Mouse (Mus musculus) gastrocnemius, postnatal 10 days (tissue): Measurements from ENCODE around the gene Kmt2e. TPM values are rescaled to one million over a fixed set of nuclear protein-coding genes. Genes with fewer than 3 reads are reported as not detected.
"Not testable (repeated sequence)": the region's sequence is repeated elsewhere in the genome, so short reads cannot be mapped to it uniquely, and the experiment has no call there.

ENCODE experiments used
- DNase-seq: peaks from one replicate; pipeline ENCODE4 v3.0.0; 2021; ENCODE audit warnings: mixed read lengths
- total RNA-seq, 2 experiments: library from RNA; stranded (reverse); gene quantifications; 2 replicates each; pipeline ENCODE4 v1.2.3; 2021

Gene Kmt2e
- total RNA-seq, 2 experiments from 2014 or later = 33.1 to 45.6 TPM

DNA sequence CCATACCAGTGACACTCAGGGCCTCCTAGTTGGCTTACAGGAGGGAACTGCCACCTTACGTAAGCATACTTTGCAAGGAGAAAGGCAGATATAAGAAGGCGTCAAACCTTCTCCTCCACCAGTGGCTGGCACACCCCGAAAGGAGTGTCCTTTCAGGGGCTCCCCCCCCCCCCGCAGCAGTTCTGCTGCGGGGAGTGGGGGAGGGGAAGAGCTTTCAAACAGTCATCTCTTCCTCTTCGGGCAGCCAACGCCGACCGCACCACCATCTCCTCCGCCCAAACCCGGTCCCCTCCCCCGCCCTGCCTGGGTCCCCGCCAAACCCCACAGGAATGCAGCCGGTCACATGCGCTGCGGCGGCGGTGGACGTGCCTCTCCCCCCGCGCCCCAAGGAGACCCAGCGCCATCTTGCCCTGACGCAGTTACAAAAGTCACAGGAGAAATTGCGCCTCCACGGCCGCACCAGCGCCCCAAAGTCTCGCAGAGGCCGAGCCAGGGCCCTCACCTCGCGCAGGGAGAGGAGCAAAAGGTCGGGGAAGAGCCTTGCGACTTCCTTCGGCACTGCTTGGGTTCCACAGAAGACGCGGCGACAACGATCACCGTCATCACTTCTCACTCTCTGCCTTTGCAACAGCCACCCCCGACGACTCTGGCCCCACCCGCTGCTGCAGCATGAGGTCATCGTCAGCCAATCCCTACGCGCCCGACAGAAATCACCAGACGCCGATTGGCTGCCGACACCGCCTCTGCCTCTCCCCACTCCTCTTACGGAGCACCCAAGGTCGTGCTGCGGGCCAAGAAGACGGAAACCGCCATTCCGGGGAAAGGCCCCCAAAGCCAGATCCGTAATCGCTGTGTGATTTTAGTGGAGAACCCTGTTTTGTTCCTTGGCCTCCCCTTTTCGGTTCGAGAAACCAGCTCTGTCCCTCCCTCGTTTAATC lies 1.3 kb upstream of the Kmt2e start:
- DNase-seq = peak; percentile 100

DNA sequence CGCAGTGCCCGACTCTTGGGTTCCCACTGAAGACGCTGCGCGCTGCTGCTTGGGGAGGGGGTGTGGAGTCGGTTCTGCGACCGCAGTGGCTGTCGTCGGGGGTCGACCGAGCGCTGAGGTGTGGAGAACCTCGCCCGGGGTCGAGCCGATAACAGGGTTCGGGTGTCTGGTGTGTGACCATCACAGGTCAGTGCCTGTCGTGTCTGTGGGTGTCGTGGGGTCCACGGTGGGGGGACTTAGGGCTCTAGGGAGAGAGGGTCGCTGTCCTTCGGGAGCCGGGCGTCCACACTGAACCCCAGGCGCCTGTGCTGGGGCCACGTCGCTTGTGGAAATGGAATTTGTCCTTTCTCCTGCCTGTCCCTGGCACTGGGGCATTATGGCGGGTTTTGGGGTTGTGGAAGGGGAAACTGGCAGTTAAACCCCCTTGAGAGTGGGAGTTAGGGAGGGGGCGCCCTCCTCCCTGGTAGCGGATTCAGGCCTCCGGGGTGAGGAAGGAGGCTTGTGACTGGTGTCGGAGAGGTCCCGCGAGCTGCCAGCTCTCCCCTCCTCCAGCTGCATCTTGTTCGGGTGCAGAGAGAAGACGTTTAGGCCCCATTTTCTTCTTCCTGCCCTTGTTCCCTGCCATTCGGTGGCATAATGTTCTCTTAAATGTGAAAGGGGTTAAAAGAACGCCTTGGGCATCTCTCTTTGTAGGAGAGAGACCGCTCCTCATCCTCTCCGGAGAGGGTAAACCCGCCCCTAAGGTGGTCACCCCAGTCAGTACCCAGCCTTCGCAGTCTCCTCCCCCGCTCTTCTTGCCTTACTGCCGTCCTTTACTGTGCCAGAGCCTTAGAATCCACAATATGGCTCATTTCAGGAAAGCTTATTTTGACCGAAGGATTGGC lies 599 bp downstream of the Kmt2e start:
- DNase-seq = peak; percentile 44

DNA sequence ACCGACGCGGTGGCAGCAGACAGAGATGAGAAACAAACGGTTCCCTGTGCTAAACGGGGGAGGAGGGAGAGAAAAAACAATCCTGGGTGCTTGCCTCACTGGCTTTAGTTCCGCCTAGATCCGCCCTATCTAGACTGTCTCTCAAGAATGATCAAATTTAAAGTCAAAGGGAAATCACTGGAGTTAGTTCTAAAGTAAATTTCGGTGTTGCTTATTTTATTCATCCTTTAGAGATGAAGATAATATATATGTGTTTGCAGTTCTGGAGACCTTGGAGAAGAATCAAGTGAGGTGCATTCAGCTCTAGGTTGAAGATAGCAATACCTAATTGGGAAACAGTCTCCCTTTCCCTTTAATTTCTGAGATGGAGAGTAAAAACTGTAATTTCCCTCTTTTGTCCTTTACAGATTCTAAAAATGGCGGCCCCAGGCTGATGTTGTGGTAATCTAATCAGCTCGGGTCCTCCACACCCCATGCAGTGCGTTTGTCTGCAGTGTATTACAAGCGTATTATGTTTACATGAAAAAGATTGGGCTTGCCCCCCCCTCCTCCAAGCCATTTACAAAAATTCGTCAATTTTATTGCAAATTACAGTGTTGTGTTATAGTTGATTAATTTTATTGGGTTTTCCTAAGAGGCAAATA lies 1.4 kb downstream of the Kmt2e start:
- no peak for DNase-seq

DNA sequence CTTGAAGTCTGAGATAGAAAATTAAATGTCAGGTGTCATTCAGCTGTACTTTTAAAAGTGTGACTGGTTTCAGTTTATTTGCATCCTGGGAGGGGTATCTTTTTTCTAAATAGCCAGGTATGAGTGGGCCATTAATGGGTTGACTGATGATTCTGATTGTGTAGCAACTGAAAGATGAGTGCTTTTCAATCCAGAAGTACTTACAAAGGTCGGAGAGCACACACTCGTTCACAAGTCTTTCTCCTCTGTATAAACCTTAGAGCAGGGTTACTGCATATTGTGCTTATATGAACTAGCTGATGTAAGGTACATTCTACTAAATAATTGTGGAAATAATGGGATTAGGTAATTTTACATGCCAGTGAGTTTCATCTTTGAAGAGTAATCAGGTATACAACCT lies 2.5 kb downstream of the Kmt2e start:
- DNase-seq = no peak

DNA sequence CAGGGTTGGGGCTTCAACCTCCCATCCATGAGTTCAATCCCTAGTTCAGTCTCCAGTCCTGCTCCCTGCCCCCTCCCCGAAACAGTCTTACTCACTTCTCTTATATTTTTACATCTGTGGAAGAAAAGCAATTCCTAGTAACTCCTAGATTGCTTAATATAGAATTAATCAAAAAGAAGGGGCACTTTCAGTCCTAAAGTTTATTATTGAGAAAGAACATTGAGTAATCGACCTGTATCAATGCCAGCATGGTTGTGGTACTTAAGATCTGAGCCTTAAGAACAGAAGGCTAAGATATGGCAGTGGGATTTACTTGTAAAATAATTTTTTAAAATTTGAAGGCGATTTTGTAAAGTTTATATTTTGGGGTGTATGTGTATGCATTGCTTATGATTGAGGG lies 5.6 kb downstream of the Kmt2e start:
- no peak for DNase-seq

DNA sequence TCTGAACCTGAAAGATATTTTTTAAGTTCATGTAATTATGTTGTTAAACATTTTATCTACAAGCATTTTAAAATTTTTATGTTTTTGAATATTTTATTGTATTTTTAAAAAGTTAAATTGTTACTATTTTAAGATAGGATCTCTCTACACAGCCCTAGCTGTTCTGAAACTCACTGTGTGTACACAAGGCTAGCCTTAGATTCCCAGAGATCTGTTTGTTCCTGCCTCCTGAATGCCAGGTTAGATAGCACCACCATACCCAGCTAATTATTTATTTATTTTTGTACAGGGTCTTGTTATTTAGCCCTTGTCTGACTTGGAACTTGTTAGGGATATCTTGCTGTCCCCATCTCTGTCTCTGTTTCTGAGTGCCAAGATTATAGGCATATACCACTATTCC lies 6.3 kb downstream of the Kmt2e start:
- DNase-seq = no peak

DNA sequence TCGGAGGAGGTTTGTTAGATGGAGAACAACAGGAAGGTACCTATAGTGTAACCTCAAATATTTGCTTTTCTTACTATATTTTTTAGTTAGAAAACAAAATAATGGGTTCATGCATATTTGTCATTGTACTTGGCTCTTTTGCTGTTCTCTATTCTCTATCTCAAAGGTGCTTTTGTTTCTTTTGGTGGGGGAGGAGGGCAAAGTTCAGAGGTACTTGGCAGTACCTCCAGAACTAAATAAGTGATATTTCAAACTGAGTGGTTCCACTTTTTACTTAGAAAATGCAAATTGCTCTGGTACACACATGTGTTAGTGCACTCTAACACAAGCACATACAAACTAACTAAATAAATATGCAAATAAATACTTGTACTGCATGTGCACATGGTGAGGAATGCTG lies 7.7 kb downstream of the Kmt2e start:
- no peak for DNase-seq

DNA sequence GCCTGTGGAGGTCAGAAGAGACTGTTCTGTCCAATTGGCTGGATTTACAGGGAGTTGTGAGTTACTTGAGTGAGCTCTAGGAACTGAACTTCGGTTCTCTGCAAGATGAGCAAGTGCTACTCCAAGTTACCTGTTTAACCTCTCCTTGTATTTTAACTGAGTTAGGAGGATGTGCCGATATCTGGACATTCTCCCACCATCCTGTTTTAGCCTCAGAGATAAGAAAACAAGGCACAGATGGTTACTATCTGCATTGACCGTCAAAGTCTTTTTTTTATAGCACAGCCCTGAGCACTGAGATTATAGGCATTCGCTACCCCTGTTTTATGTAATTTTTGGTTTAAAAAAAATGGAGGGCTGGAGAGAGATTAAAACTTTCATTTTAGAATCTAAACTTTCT lies 10.2 kb downstream of the Kmt2e start:
- DNase-seq = no peak

DNA sequence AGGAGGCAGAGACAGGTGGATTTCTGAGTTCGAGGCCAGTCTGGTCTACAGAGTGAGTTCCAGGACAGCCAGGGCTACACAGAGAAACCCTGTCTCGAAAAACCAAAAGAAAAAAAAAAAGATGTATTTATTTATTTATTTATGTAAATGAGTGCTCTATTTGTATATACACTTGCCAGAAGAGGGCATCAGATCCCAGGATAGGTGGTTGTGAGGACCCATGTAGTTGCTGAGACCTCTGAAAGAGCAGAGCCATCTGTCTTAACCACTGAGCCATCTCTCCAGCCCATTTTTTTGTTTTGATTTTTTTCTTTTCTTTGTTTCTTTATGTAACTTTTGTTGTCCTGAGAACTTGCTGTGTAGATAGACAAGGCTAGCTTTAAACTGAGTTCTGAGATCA lies 19.3 kb downstream of the Kmt2e start:
- not testable (repeated sequence) for DNase-seq

DNA sequence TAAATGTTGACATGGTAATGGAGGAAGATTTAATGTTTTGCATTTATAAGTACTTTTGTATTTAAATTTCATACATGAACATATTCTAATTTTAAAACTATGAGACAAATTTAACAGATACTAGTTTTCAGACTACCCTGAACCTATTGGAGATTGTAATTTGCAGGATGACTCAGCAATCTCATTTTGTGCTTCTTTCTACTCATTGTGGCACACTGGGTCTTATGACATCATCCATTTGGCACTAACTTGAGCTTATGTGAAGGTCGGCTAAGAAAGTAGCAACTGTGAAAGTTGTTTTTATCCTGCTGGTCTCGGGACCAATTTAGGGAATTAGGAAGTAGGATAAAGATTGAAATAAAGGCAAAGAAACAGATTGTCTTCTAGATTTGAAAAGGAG lies 27.4 kb downstream of the Kmt2e start:
- DNase-seq = no peak

DNA sequence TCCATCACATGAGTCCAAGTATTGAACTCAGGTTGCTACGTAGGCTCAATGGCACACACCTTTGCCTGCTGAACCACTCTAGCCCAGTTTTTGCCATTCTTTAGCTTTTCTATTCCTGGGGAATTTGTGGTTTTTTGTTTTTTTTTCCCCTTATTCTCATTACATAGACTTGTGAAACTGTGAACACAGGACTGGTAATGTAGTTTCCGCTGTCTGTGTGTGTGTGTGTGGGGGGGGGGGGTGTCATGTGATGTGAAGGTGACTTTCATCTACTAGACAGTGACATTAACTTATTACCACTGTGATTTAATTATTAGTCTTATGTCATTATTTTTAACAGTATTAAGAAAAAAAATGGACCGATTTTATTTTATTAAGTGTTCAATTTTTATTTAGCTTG lies 30.0 kb downstream of the Kmt2e start:
- DNase-seq = no peak

DNA sequence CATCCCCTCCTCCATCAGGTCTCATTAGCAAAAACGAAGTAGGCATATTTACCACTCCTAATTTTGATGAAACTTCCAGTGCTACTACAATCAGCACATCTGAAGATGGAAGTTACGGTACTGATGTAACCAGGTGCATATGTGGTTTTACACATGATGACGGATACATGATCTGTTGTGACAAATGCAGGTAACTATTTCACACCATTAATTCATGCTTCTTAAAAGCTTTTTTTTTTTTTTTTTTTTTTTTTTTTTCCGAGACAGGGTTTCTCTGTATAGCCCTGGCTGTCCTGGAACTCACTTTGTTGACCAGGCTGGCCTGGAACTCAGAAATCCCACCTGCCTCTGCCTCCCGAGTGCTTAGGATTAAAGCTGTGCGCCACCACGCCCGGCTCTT lies 30.5 kb downstream of the Kmt2e start:
- no peak for DNase-seq

DNA sequence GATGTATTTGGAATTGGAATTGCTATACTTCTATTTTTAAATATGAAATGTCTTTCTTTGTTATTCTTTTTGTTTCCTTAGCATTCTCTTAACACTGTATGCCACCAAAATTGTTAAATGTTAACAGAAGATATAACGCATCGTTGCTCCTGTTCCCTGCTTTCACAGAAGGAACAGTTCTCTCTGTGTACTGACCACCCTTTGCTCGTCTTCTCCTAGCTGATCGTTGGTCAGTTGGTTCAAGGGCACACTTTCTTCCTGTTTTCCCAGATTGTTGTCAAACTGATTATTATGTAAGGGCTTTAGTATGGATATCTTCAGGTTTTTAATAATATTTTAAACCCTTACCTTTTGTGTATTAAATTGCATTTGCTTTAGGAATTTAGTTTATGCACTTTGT lies 32.3 kb downstream of the Kmt2e start:
- no peak for DNase-seq

DNA sequence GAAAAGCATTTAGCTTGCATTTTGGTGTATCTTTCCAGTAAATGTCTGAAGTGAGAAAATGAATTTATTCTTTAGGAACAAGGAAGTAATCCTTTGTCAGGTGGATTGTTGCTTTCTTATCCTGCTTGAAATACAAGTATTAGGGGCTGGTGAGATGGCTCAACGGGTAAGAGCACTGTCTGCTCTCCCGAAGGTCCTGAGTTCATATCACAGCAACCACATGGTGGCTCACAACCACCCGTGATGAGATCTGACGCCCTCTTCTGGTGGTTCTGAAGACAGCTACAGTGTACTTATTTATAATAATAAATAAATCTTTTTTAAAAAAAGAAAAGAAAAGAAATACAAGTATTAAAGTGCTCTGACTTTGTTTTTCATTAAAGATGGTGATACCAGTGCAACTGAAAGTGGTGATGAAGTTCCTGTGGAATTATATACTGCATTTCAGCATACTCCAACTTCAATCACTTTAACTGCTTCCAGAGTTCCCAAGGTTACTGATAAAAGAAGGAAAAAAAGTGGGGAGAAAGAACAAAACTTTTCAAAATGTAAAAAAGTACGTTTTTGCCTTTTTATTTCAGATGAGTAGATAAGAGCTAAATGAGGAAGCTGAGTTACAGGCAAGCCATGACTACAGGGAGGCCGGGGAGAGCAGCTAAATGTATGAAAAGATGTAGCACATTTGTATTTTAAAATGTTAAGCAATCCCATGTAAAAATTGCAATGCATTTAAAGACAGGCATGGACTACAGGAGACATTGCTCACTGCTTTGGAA lies 39.0 kb downstream of the Kmt2e start:
- DNase-seq = no peak

DNA sequence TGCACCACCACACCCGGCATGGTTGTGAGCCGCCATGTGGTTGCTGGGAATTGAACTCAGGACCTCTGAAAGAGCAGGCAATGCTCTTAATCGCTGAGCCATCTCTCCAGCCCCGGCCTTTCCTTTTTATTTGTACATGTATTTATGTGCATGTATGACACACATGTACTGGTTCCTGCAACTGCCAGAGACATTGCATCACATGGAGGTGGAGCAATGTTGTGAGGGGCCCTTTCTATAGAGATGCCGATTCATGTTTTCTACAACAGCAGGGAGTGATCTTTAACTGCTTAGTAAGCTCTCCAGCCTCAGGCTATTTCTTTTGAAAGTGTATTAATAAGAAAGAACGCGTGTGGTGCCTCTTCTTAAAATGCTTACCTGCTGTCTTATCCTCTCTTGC lies 49.6 kb downstream of the Kmt2e start:
- DNase-seq = no peak

DNA sequence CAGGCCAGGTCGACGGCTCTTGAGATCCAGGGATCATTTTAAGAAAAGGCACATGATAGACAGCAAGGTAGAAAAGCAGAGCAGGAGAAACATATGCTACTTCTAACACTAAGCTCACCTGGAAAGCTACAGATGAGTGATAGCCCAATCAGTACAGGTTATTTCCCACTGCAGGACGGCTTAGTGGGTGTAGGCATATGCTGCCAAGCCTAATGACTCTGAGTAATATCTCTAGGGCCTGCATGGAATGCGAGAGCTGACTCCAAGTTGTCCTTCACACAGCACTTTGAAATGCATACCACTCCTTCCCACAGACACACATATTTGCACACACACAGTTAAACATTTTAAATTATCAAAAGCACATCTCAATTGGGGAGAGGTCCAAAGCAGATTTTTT lies 55.0 kb downstream of the Kmt2e start:
- no peak for DNase-seq

DNA sequence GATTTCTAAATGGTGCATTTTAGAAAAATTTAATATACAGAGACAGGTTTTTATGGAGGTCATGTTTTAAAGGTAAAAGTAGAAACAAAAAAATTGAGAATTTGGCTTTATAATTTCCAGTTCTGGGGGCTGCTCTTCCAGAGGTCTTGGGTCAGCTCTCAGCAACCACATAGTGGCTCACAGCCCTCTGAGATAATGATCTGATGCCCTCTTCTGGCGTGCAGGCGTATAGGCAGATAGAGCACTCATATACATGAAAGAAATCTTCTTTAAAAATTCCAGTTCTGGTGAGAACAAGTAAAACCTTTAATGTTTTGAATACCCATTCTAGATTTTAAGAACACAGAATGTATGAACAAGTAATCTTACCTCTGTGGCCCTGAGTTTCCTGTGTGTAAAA lies 56.6 kb downstream of the Kmt2e start:
- DNase-seq = no peak

DNA sequence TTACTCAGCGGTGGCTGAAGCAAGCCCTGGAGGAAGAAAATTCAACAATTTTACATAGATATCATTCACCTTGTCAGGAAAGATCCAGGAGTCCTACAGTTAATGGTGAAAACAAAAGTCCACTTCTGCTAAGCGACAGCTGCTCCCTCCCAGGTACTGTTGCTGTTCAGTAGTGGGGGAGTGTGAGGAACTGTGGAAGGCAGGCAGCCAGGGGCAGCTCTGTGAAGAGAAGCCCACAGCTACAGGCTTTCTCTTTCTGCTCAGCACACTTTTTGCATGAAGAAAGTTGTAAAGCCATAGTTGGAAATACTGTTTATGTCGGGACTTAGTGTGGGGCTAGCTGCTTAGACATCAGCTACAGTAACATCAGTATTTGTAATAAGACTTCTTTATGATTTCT lies 62.2 kb downstream of the Kmt2e start:
- DNase-seq = no peak

DNA sequence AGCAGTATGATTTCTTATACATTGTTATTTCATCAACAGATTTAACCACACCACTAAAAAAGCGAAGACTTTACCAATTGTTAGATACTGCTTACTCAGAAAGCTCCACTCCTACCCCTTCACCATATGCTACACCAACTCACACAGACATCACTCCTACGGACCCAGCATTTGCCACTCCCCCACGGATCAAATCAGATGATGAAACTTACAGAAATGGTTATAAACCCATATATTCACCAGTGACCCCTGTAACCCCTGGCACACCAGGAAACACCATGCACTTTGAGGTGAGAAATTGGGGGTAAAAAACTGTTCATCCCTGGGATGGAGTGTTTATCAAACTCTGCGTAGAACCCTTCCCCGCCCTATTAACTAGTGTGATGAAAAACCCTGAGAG lies 62.7 kb downstream of the Kmt2e start:
- no peak for DNase-seq

DNA sequence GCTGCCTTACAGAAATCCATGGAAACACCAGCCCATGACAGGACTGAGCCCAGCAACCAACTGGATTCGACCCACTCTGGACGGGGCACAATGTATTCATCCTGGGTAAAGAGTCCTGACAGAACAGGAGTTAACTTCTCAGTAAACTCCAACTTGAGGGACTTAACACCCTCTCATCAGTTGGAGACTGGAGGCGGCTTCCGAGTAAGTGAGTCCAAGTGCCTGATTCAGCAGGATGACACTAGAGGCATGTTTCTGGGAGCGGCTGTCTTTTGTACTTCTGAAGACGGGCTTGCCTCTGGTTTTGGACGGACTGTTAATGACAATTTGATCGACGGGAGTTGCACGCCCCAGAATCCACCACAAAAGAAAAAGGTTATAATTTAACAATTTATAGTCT lies 63.7 kb downstream of the Kmt2e start:
- no peak for DNase-seq

DNA sequence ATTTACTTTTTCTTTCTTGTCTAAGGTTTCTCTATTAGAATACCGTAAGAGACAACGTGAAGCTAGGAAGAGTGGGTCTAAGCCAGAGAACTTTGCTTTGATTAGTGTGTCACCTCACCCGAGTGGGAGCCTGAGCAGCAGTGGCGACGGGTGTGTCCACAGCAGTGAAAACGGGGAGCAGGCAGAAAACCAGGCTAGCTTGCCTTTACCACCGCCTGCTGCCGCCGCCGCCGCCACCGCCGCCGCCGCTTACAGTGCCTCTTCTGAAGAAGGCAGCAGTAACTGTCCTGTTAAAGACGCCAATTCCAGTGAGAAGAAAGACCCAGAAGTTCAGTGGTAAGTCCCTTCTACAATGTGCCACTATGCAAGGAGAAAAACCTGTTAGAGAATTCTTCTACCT lies 65.0 kb downstream of the Kmt2e start:
- no peak for DNase-seq

DNA sequence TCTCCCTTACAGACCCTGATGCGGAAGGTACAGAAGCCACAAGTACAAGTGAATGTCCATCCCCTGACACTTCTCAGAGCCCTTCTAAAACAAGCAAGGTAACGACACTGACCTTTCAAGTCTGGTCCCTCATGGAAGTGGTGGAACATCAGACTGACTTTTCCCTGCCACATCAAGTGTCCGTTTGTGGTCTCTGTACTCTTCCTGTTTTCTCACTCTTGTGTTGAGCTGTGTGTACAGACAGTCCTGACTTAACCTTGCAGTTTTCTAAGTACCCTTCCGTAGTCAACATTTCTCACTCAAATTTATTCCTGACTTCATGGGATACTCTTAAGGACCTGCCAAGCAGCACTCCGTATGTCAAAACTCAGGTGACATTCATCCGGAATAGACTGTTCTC lies 66.5 kb downstream of the Kmt2e start:
- no peak for DNase-seq
